Mouse (Mus musculus): ENCODE results near the gene Pak2.

GRCm38 (mm10) chr16:32058817-32059216 is 20.3 kb downstream of the Pak2 start:
- TF ChIP-seq CTCF (IDR thresholded peaks at IDR 0.05; ENCODE audit: low read depth) (no peak), EP300 (IDR thresholded peaks at IDR 0.05; ENCODE audit: low read depth) (no peak)
